Mouse (Mus musculus): ENCODE data around the gene 4930503B20Rik. TPM values are rescaled to one million over a fixed set of nuclear protein-coding genes. Genes with fewer than 3 reads are reported as not detected.
A peak's percentile ranks its signal among the peaks of the same experiment; 100 is the strongest.

4930503B20Rik gene
- polyA plus RNA-seq, 1 experiment from 2014 or later: not detected

- Histone ChIP-seq H3K4me1 (ENCODE audit: control insufficient read depth, insufficient read depth, low read length) (no peaks in the 10 kb centered on the region), H3K4me2 (ENCODE audit: low read depth, low read length) (no peak overlapping the region), H3K4me3 (ENCODE audit: low read depth, low read length) (no peak overlapping the region), H3K36me3 (replicated peaks; ENCODE audit: control insufficient read depth, insufficient read depth, low read depth, low read length) (no peaks in the 10 kb centered on the region), H3K9me3 (replicated peaks; ENCODE audit: control insufficient read depth, low read length) (no peaks in the 10 kb centered on the region), H3K27me3 (ENCODE audit: control insufficient read depth, insufficient read depth, low read length) (no peaks in the 10 kb centered on the region), H3K27ac (replicated peaks; ENCODE audit: low read depth, low read length) (no peak overlapping the region), H3K9ac (replicated peaks; ENCODE audit: low read length) (no peak overlapping the region)
- no peak for ATAC-seq (replicated peaks; ENCODE audit: insufficient number of reproducible peaks, low FRiP score, low TSS enrichment, low read depth)
- DNase-seq (ENCODE audit: low spot score): no peak
- WGBS: 72% methylated on average over 6 of the region's 6 CpGs
Observed at GRCm38 (mm10) chr3:146661001-146661400, 9.9 kb upstream of the 4930503B20Rik start.

GRCm38 (mm10) chr3:146659321-146659720 is 8.2 kb upstream of the 4930503B20Rik start:
- Histone ChIP-seq H3K9ac (replicated peaks; ENCODE audit: low read length) (no peak overlapping the region), H3K9me3 (replicated peaks; ENCODE audit: control insufficient read depth, low read length) (no peaks in the 10 kb centered on the region), H3K36me3 (replicated peaks; ENCODE audit: control insufficient read depth, insufficient read depth, low read depth, low read length) (no peaks in the 10 kb centered on the region), H3K4me3 (ENCODE audit: low read depth, low read length) (no peak overlapping the region), H3K4me2 (ENCODE audit: low read depth, low read length) (no peak overlapping the region), H3K27ac (replicated peaks; ENCODE audit: low read depth, low read length) (no peak overlapping the region), H3K27me3 (ENCODE audit: control insufficient read depth, insufficient read depth, low read length) (no peaks in the 10 kb centered on the region), H3K4me1 (ENCODE audit: control insufficient read depth, insufficient read depth, low read length) (no peaks in the 10 kb centered on the region)
- no peak for ATAC-seq (replicated peaks; ENCODE audit: insufficient number of reproducible peaks, low FRiP score, low TSS enrichment, low read depth)
- WGBS: 90% methylated on average over 5 of the region's 5 CpGs
- DNase-seq (ENCODE audit: low spot score): no peak

GRCm38 (mm10) chr3:146658061-146658639 is 7.0 kb upstream of the 4930503B20Rik start:
- ATAC-seq (replicated peaks; ENCODE audit: insufficient number of reproducible peaks, low FRiP score, low TSS enrichment, low read depth) (no peak), DNase-seq (ENCODE audit: low spot score) (no peak)
- H3K36me3 ChIP-seq (replicated peaks; ENCODE audit: control insufficient read depth, insufficient read depth, low read depth, low read length): no peaks in the 10 kb centered on the region
- no peaks in the 10 kb centered on the region for H3K27me3 ChIP-seq (ENCODE audit: control insufficient read depth, insufficient read depth, low read length)
- no peak overlapping the region for H3K4me2 ChIP-seq (ENCODE audit: low read depth, low read length)
- no peak overlapping the region for H3K4me3 ChIP-seq (ENCODE audit: low read depth, low read length)
- no peak overlapping the region for H3K9ac ChIP-seq (replicated peaks; ENCODE audit: low read length)
- no peaks in the 10 kb centered on the region for H3K9me3 ChIP-seq (replicated peaks; ENCODE audit: control insufficient read depth, low read length)
- no peaks in the 10 kb centered on the region for H3K4me1 ChIP-seq (ENCODE audit: control insufficient read depth, insufficient read depth, low read length)
- 92% methylated on average over 1 of the region's 1 CpGs for WGBS
- H3K27ac ChIP-seq (replicated peaks; ENCODE audit: low read depth, low read length): no peak overlapping the region

GRCm38 (mm10) chr3:146657433-146657832 is 6.3 kb upstream of the 4930503B20Rik start:
- H3K4me1 ChIP-seq (ENCODE audit: control insufficient read depth, insufficient read depth, low read length): no peaks in the 10 kb centered on the region
- H3K36me3 ChIP-seq (replicated peaks; ENCODE audit: control insufficient read depth, insufficient read depth, low read depth, low read length): no peaks in the 10 kb centered on the region
- H3K27me3 ChIP-seq (ENCODE audit: control insufficient read depth, insufficient read depth, low read length): no peaks in the 10 kb centered on the region
- no peak overlapping the region for H3K4me2 ChIP-seq (ENCODE audit: low read depth, low read length)
- no peaks in the 10 kb centered on the region for H3K9me3 ChIP-seq (replicated peaks; ENCODE audit: control insufficient read depth, low read length)
- WGBS: 87% methylated on average over 5 of the region's 5 CpGs
- H3K4me3 ChIP-seq (ENCODE audit: low read depth, low read length): no peak overlapping the region
- no peak overlapping the region for H3K27ac ChIP-seq (replicated peaks; ENCODE audit: low read depth, low read length)
- ATAC-seq (replicated peaks; ENCODE audit: insufficient number of reproducible peaks, low FRiP score, low TSS enrichment, low read depth) (no peak), DNase-seq (ENCODE audit: low spot score) (no peak)
- H3K9ac ChIP-seq (replicated peaks; ENCODE audit: low read length): no peak overlapping the region

GRCm38 (mm10) chr3:146655111-146655577 is 4.0 kb upstream of the 4930503B20Rik start:
- H3K27me3 ChIP-seq (ENCODE audit: control insufficient read depth, insufficient read depth, low read length): no peaks in the 10 kb centered on the region
- H3K9ac ChIP-seq (replicated peaks; ENCODE audit: low read length): no peak overlapping the region
- no peak overlapping the region for H3K4me3 ChIP-seq (ENCODE audit: low read depth, low read length)
- ATAC-seq (replicated peaks; ENCODE audit: insufficient number of reproducible peaks, low FRiP score, low TSS enrichment, low read depth) (no peak), DNase-seq (ENCODE audit: low spot score) (peak; percentile 20)
- no peaks in the 10 kb centered on the region for H3K36me3 ChIP-seq (replicated peaks; ENCODE audit: control insufficient read depth, insufficient read depth, low read depth, low read length)
- no peak overlapping the region for H3K4me2 ChIP-seq (ENCODE audit: low read depth, low read length)
- H3K27ac ChIP-seq (replicated peaks; ENCODE audit: low read depth, low read length): no peak overlapping the region
- WGBS: 49% methylated on average over 2 of the region's 2 CpGs
- H3K9me3 ChIP-seq (replicated peaks; ENCODE audit: control insufficient read depth, low read length): no peaks in the 10 kb centered on the region
- H3K4me1 ChIP-seq (ENCODE audit: control insufficient read depth, insufficient read depth, low read length): no peaks in the 10 kb centered on the region

GRCm38 (mm10) chr3:146653692-146654091 is 2.6 kb upstream of the 4930503B20Rik start:
- 79% methylated on average over 6 of the region's 6 CpGs for WGBS
- no peaks in the 10 kb centered on the region for H3K27me3 ChIP-seq (ENCODE audit: control insufficient read depth, insufficient read depth, low read length)

GRCm38 (mm10) chr3:146652431-146652830 is 1.3 kb upstream of the 4930503B20Rik start:
- ATAC-seq (replicated peaks; ENCODE audit: insufficient number of reproducible peaks, low FRiP score, low TSS enrichment, low read depth): no peak

More at GRCm38 (mm10) chr3:146653692-146654091, 2.6 kb upstream of the 4930503B20Rik start:
- no peak for ATAC-seq (replicated peaks; ENCODE audit: insufficient number of reproducible peaks, low FRiP score, low TSS enrichment, low read depth)
- Histone ChIP-seq H3K4me1 (ENCODE audit: control insufficient read depth, insufficient read depth, low read length) (no peaks in the 10 kb centered on the region), H3K36me3 (replicated peaks; ENCODE audit: control insufficient read depth, insufficient read depth, low read depth, low read length) (no peaks in the 10 kb centered on the region), H3K4me2 (ENCODE audit: low read depth, low read length) (no peak overlapping the region), H3K27ac (replicated peaks; ENCODE audit: low read depth, low read length) (no peak overlapping the region), H3K4me3 (ENCODE audit: low read depth, low read length) (no peak overlapping the region), H3K9me3 (replicated peaks; ENCODE audit: control insufficient read depth, low read length) (no peaks in the 10 kb centered on the region), H3K9ac (replicated peaks; ENCODE audit: low read length) (no peak overlapping the region)
- no peak for DNase-seq (ENCODE audit: low spot score)

GRCm38 (mm10) chr3:146650716-146651115 is 401 bp downstream of the 4930503B20Rik start:
- Histone ChIP-seq H3K27ac (replicated peaks; ENCODE audit: low read depth, low read length) (no peak overlapping the region), H3K4me3 (ENCODE audit: low read depth, low read length) (no peak overlapping the region), H3K4me2 (ENCODE audit: low read depth, low read length) (no peak overlapping the region), H3K9me3 (replicated peaks; ENCODE audit: control insufficient read depth, low read length) (no peaks in the 10 kb centered on the region), H3K9ac (replicated peaks; ENCODE audit: low read length) (no peak overlapping the region), H3K27me3 (ENCODE audit: control insufficient read depth, insufficient read depth, low read length) (no peaks in the 10 kb centered on the region), H3K36me3 (replicated peaks; ENCODE audit: control insufficient read depth, insufficient read depth, low read depth, low read length) (no peaks in the 10 kb centered on the region), H3K4me1 (ENCODE audit: control insufficient read depth, insufficient read depth, low read length) (no peaks in the 10 kb centered on the region)
- no peak for ATAC-seq (replicated peaks; ENCODE audit: insufficient number of reproducible peaks, low FRiP score, low TSS enrichment, low read depth)
- DNase-seq (ENCODE audit: low spot score): no peak
- WGBS: 92% methylated on average over 10 of the region's 10 CpGs

More at GRCm38 (mm10) chr3:146652431-146652830, 1.3 kb upstream of the 4930503B20Rik start:
- no peak overlapping the region for H3K27ac ChIP-seq (replicated peaks; ENCODE audit: low read depth, low read length)
- no peak overlapping the region for H3K9ac ChIP-seq (replicated peaks; ENCODE audit: low read length)
- H3K27me3 ChIP-seq (ENCODE audit: control insufficient read depth, insufficient read depth, low read length): no peaks in the 10 kb centered on the region
- no peak for DNase-seq (ENCODE audit: low spot score)
- no peaks in the 10 kb centered on the region for H3K36me3 ChIP-seq (replicated peaks; ENCODE audit: control insufficient read depth, insufficient read depth, low read depth, low read length)
- no peaks in the 10 kb centered on the region for H3K9me3 ChIP-seq (replicated peaks; ENCODE audit: control insufficient read depth, low read length)
- 86% methylated on average over 5 of the region's 5 CpGs for WGBS
- no peak overlapping the region for H3K4me2 ChIP-seq (ENCODE audit: low read depth, low read length)
- H3K4me1 ChIP-seq (ENCODE audit: control insufficient read depth, insufficient read depth, low read length): no peaks in the 10 kb centered on the region
- H3K4me3 ChIP-seq (ENCODE audit: low read depth, low read length): no peak overlapping the region
